Mouse (Mus musculus) liver, embryonic 16.5 days (tissue): ENCODE results near the gene Myh10. TPM values are rescaled to one million over a fixed set of nuclear protein-coding genes. Genes with fewer than 3 reads are reported as not detected.
"Not testable (repeated sequence)": the region's sequence is repeated elsewhere in the genome, so short reads cannot be mapped to it uniquely, and the experiment has no call there.

ENCODE experiments used
- ATAC-seq: fragments of 200-750 bp; cut with Nextera tagmentation; 2 replicates; pipeline ENCODE4 v1.8.0; 2017; ENCODE audit warnings: low read depth, mild to moderate bottlenecking, moderate number of reproducible peaks, moderate library complexity
- H3K27ac ChIP-seq: fragments of 300-500 bp; sonication (generic); 2 replicates; pipeline ENCODE4 v1.5.1; 2014; ENCODE audit warnings: mild to moderate bottlenecking, low read length
- H3K27me3 ChIP-seq: fragments of 300-500 bp; sonication (generic); 2 replicates; pipeline ENCODE4 v1.6.1; 2014; ENCODE audit warnings: low read depth, low read length, mixed read lengths; ENCODE audit not compliant: control insufficient read depth, insufficient read depth
- H3K36me3 ChIP-seq: fragments of 300-500 bp; sonication (generic); 2 replicates; pipeline ENCODE4 v1.6.1; 2014; ENCODE audit warnings: mild to moderate bottlenecking; ENCODE audit not compliant: control insufficient read depth, insufficient read depth
- H3K4me1 ChIP-seq: fragments of 300-500 bp; sonication (generic); 2 replicates; pipeline ENCODE4 v1.6.1; 2014; ENCODE audit warnings: low read depth, low read length, mixed read lengths; ENCODE audit not compliant: control insufficient read depth
- H3K4me2 ChIP-seq: fragments of 300-500 bp; sonication (generic); 2 replicates; pipeline ENCODE4 v1.6.1; 2014; ENCODE audit warnings: low read depth, low read length, mixed read lengths
- H3K4me3 ChIP-seq: fragments of 300-500 bp; sonication (generic); 2 replicates; pipeline ENCODE4 v1.5.1; 2014; ENCODE audit warnings: low read depth, mild to moderate bottlenecking, low read length
- H3K9ac ChIP-seq: fragments of 300-500 bp; sonication (generic); 2 replicates; pipeline ENCODE4 v1.6.1; 2014; ENCODE audit warnings: low read depth, low read length
- H3K9me3 ChIP-seq: fragments of 300-500 bp; sonication (generic); replicated peaks from 2 replicates; pipeline ENCODE4 v1.6.1; 2016; ENCODE audit warnings: low read length; ENCODE audit not compliant: control insufficient read depth
- WGBS: fragments of 180-500 bp; shearing (Covaris S2); extraction: QIAGEN DNeasy Blood & Tissue Kit; methylation state at CpG from one replicate; pipeline ENCODE4 v1.1.7; 2014; ENCODE audit not compliant: insufficient replicate concordance; 5-methylcytosine and 5-hydroxymethylcytosine counted together
- polyA plus RNA-seq: library from polyadenylated mRNA; unstranded; fragments of >200 nt; fragmentation: Nextera tagmentation; extraction: Ambion mirVana; gene quantifications from 2 replicates; pipeline ENCODE4 v1.2.1, GENCODE M21; 2015

The Myh10 gene
- polyA plus RNA-seq, 1 experiment from 2014 or later = 13.6 TPM

GRCm38 (mm10) chr11:68728693-68729092, 37.3 kb downstream of the Myh10 start:
- H3K36me3 ChIP-seq = no peaks in the 10 kb centered on the region; the same call in 1 of the 2 replicates
- no peaks in the 10 kb centered on the region for H3K27me3 ChIP-seq
- no peak overlapping the region for H3K4me3 ChIP-seq
- H3K9ac ChIP-seq = no peak overlapping the region
- no peak overlapping the region for H3K27ac ChIP-seq
- ATAC-seq = no peak
- H3K9me3 ChIP-seq = no peaks in the 10 kb centered on the region
- WGBS = 83% methylated on average over 3 of the region's 3 CpGs
- H3K4me2 ChIP-seq = no peak overlapping the region
- no peaks in the 10 kb centered on the region for H3K4me1 ChIP-seq

- Histone ChIP-seq H3K27ac (no peak overlapping the region), H3K9me3 (no peaks in the 10 kb centered on the region), H3K36me3 (no peaks in the 10 kb centered on the region; the same call in 1 of the 2 replicates), H3K27me3 (no peaks in the 10 kb centered on the region), H3K4me3 (no peak overlapping the region), H3K4me1 (no peaks in the 10 kb centered on the region), H3K9ac (no peak overlapping the region), H3K4me2 (no peak overlapping the region)
- no peak for ATAC-seq
- WGBS = 78% methylated on average over 5 of the region's 5 CpGs
These were observed 39.4 kb downstream of the Myh10 start for GRCm38 (mm10) chr11:68730792-68731191.

DNA sequence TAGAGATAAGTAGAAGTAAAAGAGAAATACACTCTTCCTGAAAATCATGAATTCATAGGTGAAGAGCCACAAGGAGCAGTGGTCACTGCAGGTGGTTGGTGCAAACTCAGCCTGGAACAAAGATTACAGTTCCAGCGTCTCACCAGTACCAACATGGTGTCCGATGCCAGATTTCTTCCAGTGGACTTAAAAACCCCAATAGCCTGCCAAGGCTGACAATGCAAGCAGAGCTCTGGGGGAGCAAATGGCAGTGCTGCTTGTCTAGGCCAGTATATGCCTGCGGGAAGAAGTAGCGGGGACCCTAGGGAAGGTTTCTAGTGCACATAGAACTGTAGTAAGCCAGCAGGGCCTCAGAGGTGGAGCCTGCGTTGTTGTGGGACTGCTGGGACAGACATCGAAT, 40.7 kb downstream of the Myh10 start:
- H3K27ac ChIP-seq = no peak overlapping the region
- no peaks in the 10 kb centered on the region for H3K9me3 ChIP-seq
- H3K9ac ChIP-seq = no peak overlapping the region
- H3K36me3 ChIP-seq = no peaks in the 10 kb centered on the region; the same call in 1 of the 2 replicates
- no peaks in the 10 kb centered on the region for H3K27me3 ChIP-seq
- H3K4me2 ChIP-seq = no peak overlapping the region
- H3K4me3 ChIP-seq = no peak overlapping the region
- no peaks in the 10 kb centered on the region for H3K4me1 ChIP-seq
- WGBS = 90% methylated on average over 6 of the region's 6 CpGs
- ATAC-seq = no peak

DNA sequence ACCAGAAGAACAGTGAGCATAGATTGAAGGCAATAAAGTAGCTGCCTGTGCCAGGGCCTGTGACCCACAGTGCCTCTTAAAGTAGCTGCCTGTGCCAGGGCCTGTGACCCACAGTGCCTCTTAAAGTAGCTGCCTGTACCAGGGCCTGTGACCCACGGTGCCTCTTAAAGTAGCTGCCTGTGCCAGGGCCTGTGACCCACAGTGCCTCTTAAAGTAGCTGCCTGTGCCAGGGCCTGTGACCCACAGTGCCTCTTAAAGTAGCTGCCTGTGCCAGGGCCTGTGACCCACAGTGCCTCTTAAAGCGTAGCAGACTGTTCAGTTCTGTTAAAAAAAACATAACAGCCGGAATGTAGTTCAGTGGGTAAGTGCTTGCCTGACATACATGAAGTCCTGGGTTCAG, 42.0 kb downstream of the Myh10 start:
- H3K36me3 ChIP-seq, H3K9me3 ChIP-seq, ATAC-seq, H3K27ac ChIP-seq, H3K4me1 ChIP-seq, H3K9ac ChIP-seq, H3K27me3 ChIP-seq, H3K4me2 ChIP-seq, H3K4me3 ChIP-seq: not testable (repeated sequence)
- 72% methylated on average over 3 of the region's 3 CpGs for WGBS

DNA sequence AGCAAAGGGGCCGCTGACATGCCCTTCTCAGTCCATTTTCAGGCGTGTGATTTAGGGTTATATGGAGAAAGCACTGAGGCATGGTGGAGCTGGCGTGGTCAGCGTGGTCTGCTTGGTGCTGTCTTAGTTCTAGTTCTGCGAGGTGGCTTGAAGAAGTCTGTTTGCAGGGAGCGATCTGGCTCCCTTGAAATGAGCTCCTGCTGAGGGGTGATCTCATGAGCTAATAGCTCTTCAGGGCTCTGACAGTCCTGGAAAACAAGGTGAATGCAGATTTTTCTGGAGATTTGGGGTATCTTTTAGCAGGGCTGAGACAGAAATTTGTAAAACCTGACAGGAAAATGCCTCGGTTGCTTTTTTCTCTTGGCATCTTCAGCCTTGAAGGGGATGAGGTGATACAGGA, 48.1 kb downstream of the Myh10 start:
- Histone ChIP-seq H3K9me3 (no peaks in the 10 kb centered on the region), H3K27ac (no peak overlapping the region), H3K4me1 (no peaks in the 10 kb centered on the region), H3K4me2 (no peak overlapping the region), H3K27me3 (no peaks in the 10 kb centered on the region), H3K4me3 (no peak overlapping the region), H3K9ac (no peak overlapping the region), H3K36me3 (no peaks in the 10 kb centered on the region)
- 74% methylated on average over 7 of the region's 7 CpGs for WGBS
- no peak for ATAC-seq

DNA sequence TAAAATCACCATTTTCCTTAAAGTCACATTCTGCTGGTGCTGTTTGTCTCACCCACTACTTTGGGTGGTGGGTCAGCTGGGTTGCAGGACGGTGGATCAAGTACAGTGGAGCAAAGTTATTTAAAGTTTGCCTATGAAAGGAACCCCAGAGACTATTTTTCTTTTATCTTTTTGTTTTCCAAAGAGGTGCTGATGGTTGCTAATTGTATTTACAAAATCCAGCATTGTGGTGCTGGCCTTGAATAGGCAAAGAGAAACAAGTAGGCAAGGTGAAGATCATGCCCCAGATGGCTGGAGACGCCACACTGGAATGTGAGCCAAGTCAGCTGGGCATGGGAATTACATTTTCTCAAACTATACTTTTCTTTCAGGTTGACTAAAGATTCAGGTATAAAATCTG, 51.3 kb downstream of the Myh10 start:
- H3K4me1 ChIP-seq = no peaks in the 10 kb centered on the region
- no peaks in the 10 kb centered on the region for H3K36me3 ChIP-seq
- no peak overlapping the region for H3K4me2 ChIP-seq
- ATAC-seq = no peak
- no peaks in the 10 kb centered on the region for H3K27me3 ChIP-seq
- no peak overlapping the region for H3K4me3 ChIP-seq
- H3K9ac ChIP-seq = no peak overlapping the region
- no peak overlapping the region for H3K27ac ChIP-seq
- H3K9me3 ChIP-seq = no peaks in the 10 kb centered on the region
- WGBS = 83% methylated on average over 2 of the region's 2 CpGs

DNA sequence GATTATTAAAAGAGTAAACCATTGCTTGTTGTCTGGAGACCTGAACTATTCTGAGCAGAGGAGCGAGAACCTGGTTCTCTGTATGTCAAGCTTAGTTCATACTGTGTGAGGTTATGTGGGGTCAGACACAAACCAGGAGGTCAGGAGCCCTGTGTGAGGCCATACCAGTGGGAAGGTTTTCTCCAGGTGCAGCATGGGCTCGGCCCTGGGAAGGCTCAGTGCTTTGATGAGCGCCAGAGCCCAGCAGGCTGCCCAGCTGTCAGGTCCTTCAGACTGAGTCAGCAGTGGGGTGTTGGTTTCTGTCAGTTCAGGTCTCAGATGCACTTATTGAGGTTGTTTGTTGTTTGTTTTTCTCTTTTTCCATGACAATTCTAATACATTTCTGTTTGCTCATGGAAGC, 52.8 kb downstream of the Myh10 start:
- Histone ChIP-seq H3K27me3 (no peaks in the 10 kb centered on the region), H3K36me3 (no peaks in the 10 kb centered on the region), H3K9me3 (no peaks in the 10 kb centered on the region), H3K9ac (no peak overlapping the region), H3K4me2 (no peak overlapping the region), H3K4me1 (no peaks in the 10 kb centered on the region), H3K27ac (no peak overlapping the region), H3K4me3 (no peak overlapping the region)
- 78% methylated on average over 3 of the region's 3 CpGs for WGBS
- ATAC-seq = no peak

- Histone ChIP-seq H3K4me3 (no peak overlapping the region), H3K4me1 (no peaks in the 10 kb centered on the region), H3K9me3 (no peaks in the 10 kb centered on the region), H3K27me3 (no peaks in the 10 kb centered on the region), H3K36me3 (no peaks in the 10 kb centered on the region), H3K4me2 (no peak overlapping the region), H3K9ac (no peak overlapping the region), H3K27ac (no peak overlapping the region)
- ATAC-seq = no peak
- 73% methylated on average over 16 of the region's 16 CpGs for WGBS
These were observed 54.2 kb downstream of the Myh10 start for GRCm38 (mm10) chr11:68745374-68746200.

DNA sequence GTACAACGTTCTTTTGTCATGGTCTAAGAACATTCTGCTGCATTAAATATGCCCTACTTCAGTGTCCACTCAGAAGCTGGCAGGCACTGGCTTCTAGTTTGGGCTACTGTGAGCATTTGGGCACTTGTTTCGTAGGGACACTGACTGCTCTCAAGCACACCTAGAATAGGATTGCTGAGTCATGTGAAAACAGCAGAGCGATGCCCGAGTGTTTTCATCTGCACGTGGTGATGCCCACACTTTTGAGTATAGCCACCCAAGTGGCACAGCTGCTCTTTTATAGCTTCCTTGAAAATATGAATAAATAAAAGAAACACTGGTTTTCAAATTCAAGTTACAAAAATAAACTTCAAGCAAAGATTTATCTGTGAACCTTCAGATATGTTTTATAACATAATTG, 56.8 kb downstream of the Myh10 start:
- Histone ChIP-seq H3K4me2 (no peak overlapping the region), H3K9me3 (no peaks in the 10 kb centered on the region), H3K36me3 (no peaks in the 10 kb centered on the region), H3K9ac (no peak overlapping the region), H3K4me1 (no peaks in the 10 kb centered on the region), H3K27ac (no peak overlapping the region), H3K27me3 (no peaks in the 10 kb centered on the region), H3K4me3 (no peak overlapping the region)
- 76% methylated on average over 5 of the region's 5 CpGs for WGBS
- no peak for ATAC-seq
